Mouse (Mus musculus): ENCODE measurements around the gene Zfp775.

DNA sequence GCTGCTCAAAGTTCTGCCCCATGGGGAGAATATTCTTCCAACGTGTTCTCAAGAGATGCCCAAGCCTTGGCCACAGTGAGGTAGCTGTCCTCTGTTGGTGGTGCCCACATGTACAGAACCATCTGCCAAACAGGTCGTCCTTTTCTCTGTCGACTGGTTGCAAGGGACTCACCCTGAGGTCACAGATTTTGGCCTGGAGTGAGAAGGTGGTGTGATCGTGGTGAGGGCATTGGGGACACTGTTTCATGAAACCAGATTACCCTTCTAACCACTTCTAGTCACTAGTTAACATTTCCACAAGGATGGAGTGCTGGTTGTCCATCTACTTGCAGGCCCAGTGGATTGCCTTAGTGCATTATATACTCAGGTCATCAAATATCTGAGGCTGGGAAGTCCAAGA is 46.9 kb downstream of the Zfp775 start:
- no peak for TF ChIP-seq EP300 (IDR thresholded peaks at IDR 0.05; ENCODE audit: insufficient read depth, low read depth, low read length)
- no peak for TF ChIP-seq POLR2A (IDR thresholded peaks at IDR 0.05; ENCODE audit: insufficient read depth, low read depth, low read length)
- TF ChIP-seq CTCF (IDR thresholded peaks at IDR 0.05), result no peak
